Mouse (Mus musculus) midbrain, postnatal 0 days (tissue): ENCODE results near the gene Dhdh. TPM values are rescaled to one million over a fixed set of nuclear protein-coding genes. Genes with fewer than 3 reads are reported as not detected.
"Not testable (repeated sequence)": the region's sequence is repeated elsewhere in the genome, so short reads cannot be mapped to it uniquely, and the experiment has no call there.

Experiments used
- ATAC-seq: fragments of 200-750 bp; cut with Nextera tagmentation; 2 replicates; pipeline ENCODE4 v1.8.0; 2017; ENCODE audit warnings: moderate number of reproducible peaks, mild to moderate bottlenecking, moderate TSS enrichment, moderate library complexity; ENCODE audit not compliant: low FRiP score
- DNase-seq: peaks from one replicate; pipeline ENCODE4 v3.0.0-alpha.2; 2015; ENCODE audit warnings: low spot score
- H3K27ac ChIP-seq: fragments of 300-500 bp; sonication (generic); 2 replicates; pipeline ENCODE4 v1.5.1; 2014; ENCODE audit warnings: low read depth, mild to moderate bottlenecking, low read length, mixed read lengths
- H3K27me3 ChIP-seq: fragments of 300-500 bp; sonication (generic); 2 replicates; pipeline ENCODE4 v1.6.1; 2014; ENCODE audit warnings: low read length, control low read depth, mixed read lengths; ENCODE audit not compliant: insufficient read depth
- H3K36me3 ChIP-seq: fragments of 300-500 bp; sonication (generic); 2 replicates; pipeline ENCODE4 v1.6.1; 2014; ENCODE audit warnings: low read length, control low read depth, mixed read lengths; ENCODE audit not compliant: insufficient read depth
- H3K4me1 ChIP-seq: fragments of 300-500 bp; sonication (generic); 2 replicates; pipeline ENCODE4 v1.6.1; 2014; ENCODE audit warnings: mild to moderate bottlenecking, control low read depth, antibody characterized with exemption, low read length, mixed read lengths; ENCODE audit not compliant: insufficient read depth
- H3K4me2 ChIP-seq: fragments of 300-500 bp; sonication (generic); 2 replicates; pipeline ENCODE4 v1.6.1; 2014; ENCODE audit warnings: low read depth, mild to moderate bottlenecking, low read length, mixed read lengths; ENCODE audit not compliant: poor library complexity, severe bottlenecking
- H3K4me3 ChIP-seq: fragments of 300-500 bp; sonication (generic); 2 replicates; pipeline ENCODE4 v1.5.1; 2014; ENCODE audit warnings: low read depth, mild to moderate bottlenecking, low read length, moderate library complexity
- H3K9ac ChIP-seq: fragments of 300-500 bp; sonication (generic); replicated peaks from 2 replicates; pipeline ENCODE4 v1.6.1; 2014; ENCODE audit warnings: mild to moderate bottlenecking, low read length, moderate library complexity, mixed read lengths; ENCODE audit not compliant: poor library complexity, severe bottlenecking
- H3K9me3 ChIP-seq: fragments of 300-500 bp; sonication (generic); 2 replicates; pipeline ENCODE4 v1.6.1; 2016; ENCODE audit warnings: low read length, control low read depth
- CTCF ChIP-seq: IDR thresholded peaks from 2 replicates; pipeline ENCODE4 v1.5.1; 2016; ENCODE audit warnings: antibody characterized with exemption, mild to moderate bottlenecking
- WGBS: fragments of 180-500 bp; shearing (Covaris S2); extraction: QIAGEN DNeasy Blood & Tissue Kit; methylation state at CpG from one replicate; pipeline ENCODE4 v1.1.7; 2014; 5-methylcytosine and 5-hydroxymethylcytosine counted together
- polyA plus RNA-seq: library from polyadenylated mRNA; unstranded; fragments of >200 nt; fragmentation: Nextera tagmentation; extraction: Ambion mirVana; gene quantifications from 2 replicates; pipeline ENCODE4 v1.2.1, GENCODE M21; 2015
- total RNA-seq: library from RNA; depleted of rRNA; stranded (reverse); fragments of >200 nt; gene quantifications from 2 replicates; pipeline ENCODE4 v1.2.3, GENCODE M21; 2014

The Dhdh gene
- total and polyA plus RNA-seq, 2 experiments from 2014 or later = 4.3 to 6.1 TPM

DNA sequence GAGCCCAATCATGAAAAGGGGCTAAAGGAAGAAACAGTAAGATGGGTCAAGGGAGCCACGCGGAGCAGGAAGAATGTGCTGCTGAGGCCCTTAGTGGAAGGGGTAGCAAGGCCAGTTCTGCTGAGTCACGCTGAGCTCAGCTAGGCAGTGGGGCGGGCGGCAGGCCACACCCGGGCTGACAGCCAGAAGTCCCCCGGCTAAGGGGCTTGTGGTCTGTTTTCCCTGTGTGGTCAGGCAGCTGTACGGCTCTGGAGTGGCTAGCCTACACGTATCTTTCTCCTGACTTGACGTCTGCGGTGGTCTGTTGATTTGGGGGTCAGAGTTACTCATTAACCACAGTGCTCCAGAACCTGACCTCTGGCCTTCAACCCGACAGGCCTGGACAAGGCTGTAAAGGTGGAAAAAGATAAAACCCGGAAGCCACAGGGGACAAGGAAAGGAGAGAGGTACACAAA is 27.7 kb downstream of the Dhdh start:
- peak; percentile 72 for DNase-seq
- H3K4me3 ChIP-seq = no peak overlapping the region
- no peaks in the 10 kb centered on the region for H3K9me3 ChIP-seq
- H3K4me2 ChIP-seq = no peak overlapping the region
- H3K9ac ChIP-seq = no peak overlapping the region
- no peak for ATAC-seq
- TF ChIP-seq CTCF = no peak
- 44% methylated on average over 13 of the region's 13 CpGs for WGBS
- H3K27me3 ChIP-seq = no peaks in the 10 kb centered on the region
- peaks cover 14% of the 10 kb centered on the region for H3K4me1 ChIP-seq
- peaks cover 27% of the 10 kb centered on the region for H3K36me3 ChIP-seq
- peak overlapping the region; percentile 82; the same call in 1 of the 2 replicates for H3K27ac ChIP-seq

DNA sequence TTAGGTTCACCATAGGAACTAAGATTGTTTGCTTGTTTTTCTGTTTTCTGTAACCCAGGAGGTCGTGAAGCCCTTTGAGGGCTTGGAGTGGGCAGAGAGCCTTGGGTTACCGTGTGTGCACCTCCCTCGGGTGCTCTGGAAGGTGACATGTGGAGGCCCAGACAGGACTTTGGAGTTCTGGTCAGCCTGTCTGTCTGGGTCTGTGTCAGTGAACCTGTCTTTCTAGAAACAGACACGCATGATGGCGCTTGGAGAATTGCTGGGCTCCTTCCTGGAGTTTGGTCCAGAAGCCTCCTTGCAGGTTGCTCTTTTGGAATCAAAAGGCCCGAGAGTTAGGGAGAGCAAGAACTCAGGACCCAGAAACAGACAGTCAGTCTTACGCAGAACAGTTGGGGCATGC is 28.2 kb downstream of the Dhdh start:
- H3K27ac ChIP-seq = peak overlapping the region; percentile 82
- 70% methylated on average over 7 of the region's 7 CpGs for WGBS
- ATAC-seq (no peak; the same call in 1 of the 2 replicates), DNase-seq (no peak)
- no peak overlapping the region for H3K9ac ChIP-seq
- peaks cover 12% of the 10 kb centered on the region for H3K4me1 ChIP-seq
- TF ChIP-seq CTCF = no peak
- no peaks in the 10 kb centered on the region for H3K27me3 ChIP-seq
- no peaks in the 10 kb centered on the region for H3K9me3 ChIP-seq
- H3K4me2 ChIP-seq = peak overlapping the region; percentile 47
- peaks cover 32% of the 10 kb centered on the region for H3K36me3 ChIP-seq
- H3K4me3 ChIP-seq = peak overlapping the region; percentile 74; the same call in 1 of the 2 replicates

- peak; percentile 100 for DNase-seq
- H3K4me1 ChIP-seq, H3K27me3 ChIP-seq, H3K9me3 ChIP-seq: not testable (repeated sequence)
- Histone ChIP-seq H3K27ac (peak within 1 kb of the TSS; percentile 89), H3K9ac (peak within 1 kb of the TSS; percentile 83), H3K4me3 (peak within 1 kb of the TSS; percentile 74), H3K36me3 (peaks cover 37% of the 10 kb centered on the region), H3K4me2 (peak within 1 kb of the TSS; percentile 74)
- peak; percentile 95 for ATAC-seq
- WGBS = 1% methylated on average over 23 of the region's 37 CpGs
Observed at GRCm38 (mm10) chr7:45459564-45460140, 29.0 kb downstream of the Dhdh start, which contains the start of gene Ftl1. Gene Ftl1 (minus strand): TSS chr7:45459884.

GRCm38 (mm10) chr7:45458748-45459563 is 29.6 kb downstream of the Dhdh start:
- Histone ChIP-seq H3K4me1 (peaks cover 10% of the 10 kb centered on the region), H3K27ac (peak overlapping the region; percentile 89), H3K9ac (peak overlapping the region; percentile 83), H3K27me3 (no peaks in the 10 kb centered on the region), H3K4me3 (peak overlapping the region; percentile 74), H3K36me3 (peaks cover 41% of the 10 kb centered on the region), H3K4me2 (peak overlapping the region; percentile 74), H3K9me3 (no peaks in the 10 kb centered on the region)
- DNase-seq (peak; percentile 86), ATAC-seq (peak; percentile 81)
- no peak for TF ChIP-seq CTCF
- WGBS = under 1% methylated on average over 41 of the region's 43 CpGs

DNA sequence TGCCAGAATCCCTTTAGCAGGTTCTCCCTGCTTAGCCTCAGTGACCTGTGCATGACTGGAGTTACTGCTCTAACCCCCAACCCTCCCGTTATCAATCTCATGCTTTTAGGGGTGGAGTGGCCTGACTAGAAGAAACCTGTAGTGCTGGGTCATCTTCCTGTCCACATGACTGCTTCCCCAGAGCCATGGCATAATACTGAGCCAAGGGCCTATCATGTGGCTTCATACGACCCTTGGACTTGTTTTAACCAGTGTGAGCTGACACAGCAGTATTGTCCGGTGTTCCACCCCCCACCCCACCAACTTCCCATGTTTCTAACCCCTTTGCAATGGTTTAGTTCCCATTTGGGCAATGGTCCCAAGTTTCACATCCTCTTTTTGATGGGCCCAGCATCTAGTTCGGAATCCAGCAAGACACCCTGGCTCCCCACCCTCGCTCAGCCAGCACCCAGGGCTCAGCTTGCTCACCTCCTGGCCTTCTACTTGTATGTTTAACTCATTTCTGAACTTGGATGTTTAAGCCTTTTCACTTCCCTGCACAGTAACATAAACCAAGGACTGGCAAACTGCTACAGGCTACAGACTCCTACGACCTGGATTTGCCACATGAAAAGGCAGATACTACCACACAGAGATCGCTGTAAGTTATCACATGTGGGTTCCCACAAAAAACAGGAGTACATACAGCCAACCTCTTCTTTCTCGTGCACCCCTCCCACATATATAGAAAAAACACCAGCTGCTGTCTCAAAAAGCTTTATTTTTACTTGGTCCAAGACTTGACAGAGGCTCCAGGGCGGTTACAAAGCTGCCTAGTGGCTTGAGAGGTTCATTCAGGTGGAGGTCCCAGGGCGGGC is 31.2 kb downstream of the Dhdh start:
- TF ChIP-seq CTCF = no peak
- H3K27ac ChIP-seq = peak overlapping the region; percentile 47; the same call in 1 of the 2 replicates
- H3K9me3 ChIP-seq = no peaks in the 10 kb centered on the region
- peak overlapping the region; percentile 74 for H3K4me3 ChIP-seq
- 63% methylated on average over 9 of the region's 10 CpGs for WGBS
- H3K4me2 ChIP-seq = peak overlapping the region; percentile 74
- H3K4me1 ChIP-seq = peaks cover 10% of the 10 kb centered on the region
- DNase-seq = no peak
- peak overlapping the region; percentile 33 for H3K9ac ChIP-seq
- H3K36me3 ChIP-seq = peaks cover 33% of the 10 kb centered on the region
- H3K27me3 ChIP-seq = no peaks in the 10 kb centered on the region
- no peak for ATAC-seq
